Mouse (Mus musculus) frontal cortex, adult 2 months (tissue): Measurements from ENCODE around the gene Fam169b. TPM values are rescaled to one million over a fixed set of nuclear protein-coding genes. Genes with fewer than 3 reads are reported as not detected.
A peak's percentile ranks its signal among the peaks of the same experiment; 100 is the strongest.

Experiments used
- DNase-seq, 2 experiments: peaks; one replicate each; pipeline ENCODE4 v3.0.0; 2022; ENCODE audit warnings: low spot score in 1 of 2; ENCODE audit errors: extremely low spot score in 1 of 2
- polyA plus RNA-seq: library from polyadenylated mRNA; depleted of rRNA; stranded (reverse); fragments of >200 nt; gene quantifications from 2 replicates; pipeline ENCODE4 v1.2.3, GENCODE M21; 2012; rRNA removed

Gene Fam169b
- polyA plus RNA-seq, 1 experiment, result 1.0 TPM

- peak; percentile 21 to 83 for DNase-seq
Observed at GRCm38 (mm10) chr7:68374109-68374857, 100.6 kb downstream of the Fam169b start.

- DNase-seq, result no peak
Observed at GRCm38 (mm10) chr7:68382187-68382586, 108.5 kb downstream of the Fam169b start.

GRCm38 (mm10) chr7:68386767-68387166 is 113.1 kb downstream of the Fam169b start:
- DNase-seq, result no peak

GRCm38 (mm10) chr7:68395707-68396333 is 122.2 kb downstream of the Fam169b start:
- no peak for DNase-seq

GRCm38 (mm10) chr7:68400516-68400915 is 126.9 kb downstream of the Fam169b start:
- peak; percentile 4 to 58 for DNase-seq

GRCm38 (mm10) chr7:68408611-68409010 is 135.0 kb downstream of the Fam169b start:
- no peak for DNase-seq

Other genes starting within 250 kb of the Fam169b start
- 0.80 and 1.3 TPM in 2 replicates for gene Pgpep1l, start 9.6 kb upstream of the Fam169b start, polyA plus RNA-seq